Mouse (Mus musculus): Measurements from ENCODE around the gene Iqcf3. TPM values are rescaled to one million over a fixed set of nuclear protein-coding genes. Genes with fewer than 3 reads are reported as not detected.
A peak's percentile ranks its signal among the peaks of the same experiment; 100 is the strongest.

The Iqcf3 gene
- total RNA-seq, 1 experiment, result not detected

GRCm38 (mm10) chr9:106476924-106477484, 84.4 kb downstream of the Iqcf3 start, which contains the start of gene Parp3:
TSS of gene Parp3 (minus strand) at chr9:106476949.
- peak; percentile 81 for TF ChIP-seq CHD2 (IDR thresholded peaks at IDR 0.05; ENCODE audit: low read depth, low read length)
- no peak for TF ChIP-seq HCFC1 (IDR thresholded peaks at IDR 0.05; ENCODE audit: borderline replicate concordance, insufficient read depth, low read length)
- peak; percentile 85; the same call in 1 of the 2 replicates for TF ChIP-seq ZC3H11A (IDR thresholded peaks at IDR 0.05; ENCODE audit: borderline replicate concordance, low read depth, low read length)
- no peak for TF ChIP-seq MAFK (IDR thresholded peaks at IDR 0.05; ENCODE audit: insufficient read depth, low read depth, low read length)
- TF ChIP-seq ZNF384 (IDR thresholded peaks at IDR 0.05; ENCODE audit: low read depth, low read length), result no peak
- peak within 1 kb of the TSS; percentile 76 to 86 for H3K4me3 ChIP-seq (ENCODE audit: insufficient read depth in 1 of 2, low read depth in 1 of 2, low read length in 2 of 2, poor library complexity in 1 of 2, severe bottlenecking in 1 of 2)
- in situ Hi-C loops (cut with MboI; ENCODE audit: low sequenced_read_pairs in 2 of 2, unreplicated experiment in 2 of 2), result no loop called here
- no peak within 1 kb of the TSS for H3K27ac ChIP-seq (ENCODE audit: insufficient read depth, low read depth, low read length, poor library complexity, severe bottlenecking)
- peaks cover 24% of the 10 kb centered on the region for H3K36me3 ChIP-seq (ENCODE audit: control insufficient read depth, insufficient read depth, low read length, poor library complexity, severe bottlenecking)
- no peaks in the 10 kb centered on the region for H3K9me3 ChIP-seq (ENCODE audit: control insufficient read depth, insufficient read depth, low read depth, low read length)
- DNase-seq (ENCODE audit: low read depth, low spot score), result peak; percentile 99
- peaks cover 5 to 16% of the 10 kb centered on the region in 2 experiments; a peak in 2 of 4 replicates for H3K4me1 ChIP-seq (ENCODE audit: control insufficient read depth in 2 of 2, insufficient read depth in 2 of 2, low read length in 2 of 2, poor library complexity in 1 of 2)
- peak within 1 kb of the TSS; percentile 86 for H3K9ac ChIP-seq (ENCODE audit: insufficient read depth, low read depth, low read length, poor library complexity, severe bottlenecking)

GRCm38 (mm10) chr9:106476002-106476923, 85.2 kb downstream of the Iqcf3 start:
- Histone ChIP-seq H3K9ac (ENCODE audit: insufficient read depth, low read depth, low read length, poor library complexity, severe bottlenecking) (peak overlapping the region; percentile 54; the same call in 1 of the 2 replicates), H3K9me3 (ENCODE audit: control insufficient read depth, insufficient read depth, low read depth, low read length) (no peaks in the 10 kb centered on the region), H3K4me3 (ENCODE audit: insufficient read depth in 1 of 2, low read depth in 1 of 2, low read length in 2 of 2, poor library complexity in 1 of 2, severe bottlenecking in 1 of 2) (peak overlapping the region in 1 of 2 experiments; percentile 31; a peak in 2 of 4 replicates), H3K36me3 (ENCODE audit: control insufficient read depth, insufficient read depth, low read length, poor library complexity, severe bottlenecking) (peaks cover 18% of the 10 kb centered on the region), H3K27ac (ENCODE audit: insufficient read depth, low read depth, low read length, poor library complexity, severe bottlenecking) (no peak overlapping the region), H3K4me1 (ENCODE audit: control insufficient read depth in 2 of 2, insufficient read depth in 2 of 2, low read length in 2 of 2, poor library complexity in 1 of 2) (peaks cover 5 to 20% of the 10 kb centered on the region in 2 experiments; a peak in 2 of 4 replicates)
- DNase-seq (ENCODE audit: low read depth, low spot score), result no peak
- in situ Hi-C loops (cut with MboI; ENCODE audit: low sequenced_read_pairs in 2 of 2, unreplicated experiment in 2 of 2), result no loop called here
- TF ChIP-seq HCFC1 (IDR thresholded peaks at IDR 0.05; ENCODE audit: borderline replicate concordance, insufficient read depth, low read length), result no peak
- no peak for TF ChIP-seq CHD2 (IDR thresholded peaks at IDR 0.05; ENCODE audit: low read depth, low read length)
- no peak for TF ChIP-seq ZC3H11A (IDR thresholded peaks at IDR 0.05; ENCODE audit: borderline replicate concordance, low read depth, low read length)
- TF ChIP-seq ZNF384 (IDR thresholded peaks at IDR 0.05; ENCODE audit: low read depth, low read length), result no peak
- no peak for TF ChIP-seq MAFK (IDR thresholded peaks at IDR 0.05; ENCODE audit: insufficient read depth, low read depth, low read length)

- Histone ChIP-seq H3K9me3 (ENCODE audit: control insufficient read depth, insufficient read depth, low read depth, low read length) (no peaks in the 10 kb centered on the region), H3K4me3 (ENCODE audit: insufficient read depth in 1 of 2, low read depth in 1 of 2, low read length in 2 of 2, poor library complexity in 1 of 2, severe bottlenecking in 1 of 2) (peak within 1 kb of the TSS; percentile 31), H3K4me1 (ENCODE audit: control insufficient read depth in 2 of 2, insufficient read depth in 2 of 2, low read length in 2 of 2, poor library complexity in 1 of 2) (peaks cover 5 to 24% of the 10 kb centered on the region in 2 experiments; a peak in 2 of 4 replicates), H3K27ac (ENCODE audit: insufficient read depth, low read depth, low read length, poor library complexity, severe bottlenecking) (no peak within 1 kb of the TSS), H3K36me3 (ENCODE audit: control insufficient read depth, insufficient read depth, low read length, poor library complexity, severe bottlenecking) (peaks cover 12% of the 10 kb centered on the region), H3K9ac (ENCODE audit: insufficient read depth, low read depth, low read length, poor library complexity, severe bottlenecking) (peak within 1 kb of the TSS; percentile 54; the same call in 1 of the 2 replicates)
- in situ Hi-C loops (cut with MboI; ENCODE audit: low sequenced_read_pairs in 2 of 2, unreplicated experiment in 2 of 2), result no loop called here
- DNase-seq (ENCODE audit: low read depth, low spot score), result no peak
- TF ChIP-seq ZNF384 (IDR thresholded peaks at IDR 0.05; ENCODE audit: low read depth, low read length) (no peak), HCFC1 (IDR thresholded peaks at IDR 0.05; ENCODE audit: borderline replicate concordance, insufficient read depth, low read length) (no peak), CHD2 (IDR thresholded peaks at IDR 0.05; ENCODE audit: low read depth, low read length) (no peak), MAFK (IDR thresholded peaks at IDR 0.05; ENCODE audit: insufficient read depth, low read depth, low read length) (no peak), ZC3H11A (IDR thresholded peaks at IDR 0.05; ENCODE audit: borderline replicate concordance, low read depth, low read length) (no peak)
These were observed 85.8 kb downstream of the Iqcf3 start, which contains the start of gene Rrp9 for GRCm38 (mm10) chr9:106475663-106476001. TSS of gene Rrp9 (plus strand) at chr9:106475963.

- in situ Hi-C loops (cut with MboI; ENCODE audit: low sequenced_read_pairs in 2 of 2, unreplicated experiment in 2 of 2), result no loop called here
- Histone ChIP-seq H3K9me3 (ENCODE audit: control insufficient read depth, insufficient read depth, low read depth, low read length) (no peaks in the 10 kb centered on the region), H3K36me3 (ENCODE audit: control insufficient read depth, insufficient read depth, low read length, poor library complexity, severe bottlenecking) (peaks cover 7% of the 10 kb centered on the region), H3K4me1 (ENCODE audit: control insufficient read depth in 2 of 2, insufficient read depth in 2 of 2, low read length in 2 of 2, poor library complexity in 1 of 2) (peaks cover 5 to 24% of the 10 kb centered on the region in 2 experiments; a peak in 2 of 4 replicates), H3K4me3 (ENCODE audit: insufficient read depth in 1 of 2, low read depth in 1 of 2, low read length in 2 of 2, poor library complexity in 1 of 2, severe bottlenecking in 1 of 2) (peak overlapping the region; percentile 27 to 31; a peak in 3 of 4 replicates), H3K9ac (ENCODE audit: insufficient read depth, low read depth, low read length, poor library complexity, severe bottlenecking) (no peak overlapping the region), H3K27ac (ENCODE audit: insufficient read depth, low read depth, low read length, poor library complexity, severe bottlenecking) (no peak overlapping the region)
- DNase-seq (ENCODE audit: low read depth, low spot score), result no peak
- TF ChIP-seq CHD2 (IDR thresholded peaks at IDR 0.05; ENCODE audit: low read depth, low read length) (no peak), HCFC1 (IDR thresholded peaks at IDR 0.05; ENCODE audit: borderline replicate concordance, insufficient read depth, low read length) (no peak), ZC3H11A (IDR thresholded peaks at IDR 0.05; ENCODE audit: borderline replicate concordance, low read depth, low read length) (no peak), ZNF384 (IDR thresholded peaks at IDR 0.05; ENCODE audit: low read depth, low read length) (no peak), MAFK (IDR thresholded peaks at IDR 0.05; ENCODE audit: insufficient read depth, low read depth, low read length) (no peak)
These were observed 86.4 kb downstream of the Iqcf3 start for GRCm38 (mm10) chr9:106475046-106475445.
